12 mouse cellular contexts compared by ENCODE assay signal in genomic region chr11:75904982-75905381, GRCm38 (mm10). TPM values are rescaled to one million over a fixed set of nuclear protein-coding genes. Genes with fewer than 3 reads are reported as not detected.
DNase-seq lines count a peak whose midpoint lies in the region; ATAC-seq lines count a peak whose summit lies in the region.
"Had no signal": no experiment of that assay in that cellular context is flagged by ENCODE, and none has a peak within 500 bp of the region (broad histone marks: within the 10 kb centered on the region; RNA-seq: fewer than 3 reads in every experiment).

No protein-coding gene starts in this region.

- H3K36me3 ChIP-seq in embryonic facial prominence, embryonic 14.5 days (ENCODE audit: control insufficient read depth, insufficient read depth, low read length), result no peaks in the 10 kb centered on the region
- H3K36me3 ChIP-seq in liver, embryonic 11.5 days (ENCODE audit: control insufficient read depth, insufficient read depth, low read length), result no peaks in the 10 kb centered on the region

- no peaks in the 10 kb centered on the region for H3K27me3 ChIP-seq in embryonic facial prominence, embryonic 14.5 days (replicated peaks; ENCODE audit: control insufficient read depth, insufficient read depth, low read length)
- H3K27me3 ChIP-seq in liver, embryonic 11.5 days (replicated peaks; ENCODE audit: control insufficient read depth, insufficient read depth, low read length), result 0 out of 2 replicates have a peak, but pooled peaks cover 3% of the 10 kb centered on the region

- peak; percentile 48 for DNase-seq in embryonic facial prominence, embryonic 14.5 days (ENCODE audit: low spot score)
- peak; percentile 66 for DNase-seq in kidney, adult 18-20 months
- DNase-seq in liver, embryonic 11.5 days (ENCODE audit: low spot score), result no peak
- peak; percentile 60 for DNase-seq in lung, postnatal 25 days (ENCODE audit: low spot score)
- DNase-seq in adrenal gland, adult 2 months, result no peak
- no peak for DNase-seq in spleen, postnatal 14 days (ENCODE audit: low spot score in 2 of 2)
- DNase-seq: cerebellum, adult 9-10 months; heart, adult 11 months; midbrain, embryonic 14.5 days; thymus, adult 2 months had no signal

- 58% methylated on average over 6 of the region's 6 CpGs for WGBS in embryonic facial prominence, embryonic 14.5 days
- 74% methylated on average over 6 of the region's 6 CpGs for WGBS in liver, embryonic 11.5 days

- H3K9me3 ChIP-seq in embryonic facial prominence, embryonic 14.5 days (ENCODE audit: control insufficient read depth, low read length), result no peaks in the 10 kb centered on the region
- H3K9me3 ChIP-seq in liver, embryonic 11.5 days (ENCODE audit: control insufficient read depth, low read length), result no peaks in the 10 kb centered on the region

- H3K4me3 ChIP-seq in embryonic facial prominence, embryonic 14.5 days (ENCODE audit: low read depth, low read length), result no peak overlapping the region
- no peak overlapping the region for H3K4me3 ChIP-seq in liver, embryonic 11.5 days (ENCODE audit: low read depth, low read length)

- H3K27ac ChIP-seq in embryonic facial prominence, embryonic 14.5 days (replicated peaks; ENCODE audit: low read depth, low read length), result no peak overlapping the region
- peak overlapping the region; percentile 62; the same call in 1 of the 2 replicates for H3K27ac ChIP-seq in liver, embryonic 11.5 days (ENCODE audit: low read depth, low read length)

- H3K9ac ChIP-seq in embryonic facial prominence, embryonic 14.5 days (ENCODE audit: low read depth, low read length), result no peak overlapping the region
- H3K9ac ChIP-seq in liver, embryonic 11.5 days (ENCODE audit: low read depth, low read length), result peak overlapping the region; percentile 46; the same call in 1 of the 2 replicates

- ATAC-seq in embryonic facial prominence, embryonic 14.5 days (ENCODE audit: low read depth), result no peak
- no peak for ATAC-seq in liver, embryonic 11.5 days (replicated peaks; ENCODE audit: low FRiP score)
- no peak for ATAC-seq in erythroid progenitor cell, adult 5-6 weeks (replicated peaks; ENCODE audit: low FRiP score, poor library complexity, severe bottlenecking)
- ATAC-seq: forebrain, embryonic 14.5 days had no signal

- no peaks in the 10 kb centered on the region for H3K4me1 ChIP-seq in embryonic facial prominence, embryonic 14.5 days (ENCODE audit: control insufficient read depth, insufficient read depth, low read length)
- H3K4me1 ChIP-seq in liver, embryonic 11.5 days (replicated peaks; ENCODE audit: control insufficient read depth, insufficient read depth, low read length), result peaks cover 5% of the 10 kb centered on the region; the same call in 1 of the 2 replicates

- H3K4me2 ChIP-seq in embryonic facial prominence, embryonic 14.5 days (ENCODE audit: low read depth, low read length), result no peak overlapping the region
- peak overlapping the region; percentile 27 for H3K4me2 ChIP-seq in liver, embryonic 11.5 days

RNA-seq across cellular contexts. Expression of gene Rph3al, which starts 33.2 kb away (rescaled TPM):
- polyA plus RNA-seq in embryonic facial prominence, embryonic 14.5 days (2014; fragmentation: Nextera tagmentation; extraction: Ambion mirVana), result 3.0 TPM in 2 replicates
- polyA plus RNA-seq in liver, embryonic 11.5 days (2014; fragmentation: Nextera tagmentation; extraction: Ambion mirVana), result 1.4 and 1.5 TPM in 2 replicates
- 10 to 100 TPM; 16.6 to 18.0 TPM for total RNA-seq in adrenal gland, adult 2 months (2021)
- 19.6 and 20.4 TPM in 2 replicates for polyA plus RNA-seq in adrenal gland, adult 2 months (2012; rRNA removed)
- total RNA-seq in erythroid progenitor cell, adult 5-6 weeks (2015; ENCODE audit: low replicate concordance), result 6.1 and 7.1 TPM in 2 replicates
- 0.98 and 7.4 TPM in 2 replicates for total RNA-seq in erythroid progenitor cell, adult 5-6 weeks (2017; ENCODE audit: low replicate concordance)

Comparison
In these comparisons a context has a peak if more than half of its experiments do, and no peak if none do; other contexts are left out.
1. DNase-seq: peak in embryonic facial prominence, embryonic 14.5 days (single experiment), kidney, adult 18-20 months (single experiment) and lung, postnatal 25 days (single experiment); none in liver, embryonic 11.5 days (single experiment), adrenal gland, adult 2 months (single experiment) and spleen, postnatal 14 days (0 of 2).